Mouse (Mus musculus): ENCODE results near the gene Urah. TPM values are rescaled to one million over a fixed set of nuclear protein-coding genes. Genes with fewer than 3 reads are reported as not detected.

Gene Urah
- polyA plus RNA-seq, 1 experiment from 2014 or later = not detected

- H3K9ac ChIP-seq = peak within 1 kb of the TSS; percentile 87
- peak within 1 kb of the TSS; percentile 85 for H3K4me3 ChIP-seq
- WGBS = 42% methylated on average over 40 of the region's 40 CpGs
These were observed 23.0 kb downstream of the Urah start, which contains the start of gene Bet1l for GRCm38 (mm10) chr7:140857550-140858505. Gene Bet1l, minus strand, starts transcription at chr7:140857577.

GRCm38 (mm10) chr7:140858746-140859145 is 23.9 kb downstream of the Urah start:
- Histone ChIP-seq H3K36me3 (peaks cover 62% of the 10 kb centered on the region), H3K4me1 (replicated peaks) (peaks cover 39% of the 10 kb centered on the region), H3K4me2 (peak overlapping the region; percentile 98), H3K27ac (no peak overlapping the region), H3K9me3 (no peaks in the 10 kb centered on the region), H3K4me3 (peak overlapping the region; percentile 85), H3K9ac (peak overlapping the region; percentile 87), H3K27me3 (no peaks in the 10 kb centered on the region)
- no peak for ATAC-seq (ENCODE audit: low FRiP score)
- WGBS = 96% methylated on average over 8 of the region's 8 CpGs

More at GRCm38 (mm10) chr7:140857550-140858505, 23.0 kb downstream of the Urah start, which contains the start of gene Bet1l:
- peak; percentile 53 for ATAC-seq (ENCODE audit: low FRiP score)
- Histone ChIP-seq H3K4me1 (replicated peaks) (peaks cover 39% of the 10 kb centered on the region), H3K27me3 (no peaks in the 10 kb centered on the region), H3K4me2 (peak within 1 kb of the TSS; percentile 98), H3K27ac (peak within 1 kb of the TSS; percentile 94), H3K9me3 (no peaks in the 10 kb centered on the region), H3K36me3 (peaks cover 62% of the 10 kb centered on the region)

GRCm38 (mm10) chr7:140859997-140860396 is 25.2 kb downstream of the Urah start:
- Histone ChIP-seq H3K27ac (no peak overlapping the region), H3K4me2 (no peak overlapping the region), H3K36me3 (peaks cover 67% of the 10 kb centered on the region), H3K27me3 (no peaks in the 10 kb centered on the region), H3K4me1 (replicated peaks) (peaks cover 35% of the 10 kb centered on the region), H3K9me3 (no peaks in the 10 kb centered on the region), H3K9ac (0 out of 2 replicates have a peak overlapping the region, but pooled peaks have one; percentile 87), H3K4me3 (no peak overlapping the region)
- 76% methylated on average over 6 of the region's 6 CpGs for WGBS
- ATAC-seq (ENCODE audit: low FRiP score) = no peak

GRCm38 (mm10) chr7:140860728-140861127 is 25.9 kb downstream of the Urah start:
- Histone ChIP-seq H3K4me2 (no peak overlapping the region), H3K9me3 (no peaks in the 10 kb centered on the region), H3K36me3 (peaks cover 72% of the 10 kb centered on the region), H3K27ac (no peak overlapping the region), H3K4me3 (no peak overlapping the region), H3K4me1 (replicated peaks) (peaks cover 27% of the 10 kb centered on the region), H3K9ac (peak overlapping the region; percentile 0; the same call in 1 of the 2 replicates), H3K27me3 (no peaks in the 10 kb centered on the region)
- ATAC-seq (ENCODE audit: low FRiP score) = no peak
- WGBS = 92% methylated on average over 5 of the region's 5 CpGs

GRCm38 (mm10) chr7:140864761-140865160 is 29.9 kb downstream of the Urah start:
- Histone ChIP-seq H3K4me1 (replicated peaks) (peaks cover 5% of the 10 kb centered on the region), H3K36me3 (peaks cover 69% of the 10 kb centered on the region), H3K4me3 (no peak overlapping the region), H3K27me3 (no peaks in the 10 kb centered on the region), H3K4me2 (no peak overlapping the region), H3K27ac (no peak overlapping the region), H3K9me3 (no peaks in the 10 kb centered on the region), H3K9ac (no peak overlapping the region)
- 92% methylated on average over 12 of the region's 12 CpGs for WGBS
- ATAC-seq (ENCODE audit: low FRiP score) = no peak

GRCm38 (mm10) chr7:140874224-140874623 is 39.4 kb downstream of the Urah start:
- H3K27ac ChIP-seq = no peak overlapping the region
- ATAC-seq (ENCODE audit: low FRiP score) = no peak
- 91% methylated on average over 4 of the region's 4 CpGs for WGBS
- H3K4me1 ChIP-seq (replicated peaks) = no peaks in the 10 kb centered on the region
- H3K36me3 ChIP-seq = peaks cover 50% of the 10 kb centered on the region
- no peaks in the 10 kb centered on the region for H3K27me3 ChIP-seq
- H3K9me3 ChIP-seq = no peaks in the 10 kb centered on the region
- no peak overlapping the region for H3K4me3 ChIP-seq
- H3K4me2 ChIP-seq = no peak overlapping the region
- 0 out of 2 replicates have a peak overlapping the region, but pooled peaks have one; percentile 9 for H3K9ac ChIP-seq

- Histone ChIP-seq H3K4me2 (no peak overlapping the region), H3K4me3 (no peak overlapping the region), H3K4me1 (replicated peaks) (peaks cover 8% of the 10 kb centered on the region), H3K27me3 (no peaks in the 10 kb centered on the region), H3K9ac (no peak overlapping the region), H3K9me3 (no peaks in the 10 kb centered on the region), H3K36me3 (peaks cover 36% of the 10 kb centered on the region), H3K27ac (no peak overlapping the region)
- WGBS = 88% methylated on average over 6 of the region's 6 CpGs
- no peak for ATAC-seq (ENCODE audit: low FRiP score)
These were observed 42.5 kb downstream of the Urah start for GRCm38 (mm10) chr7:140877364-140877763.

GRCm38 (mm10) chr7:140879355-140879754 is 44.5 kb downstream of the Urah start:
- Histone ChIP-seq H3K27me3 (no peaks in the 10 kb centered on the region), H3K4me1 (replicated peaks) (peaks cover 19% of the 10 kb centered on the region), H3K9ac (no peak overlapping the region), H3K4me3 (no peak overlapping the region), H3K36me3 (peaks cover 31% of the 10 kb centered on the region), H3K9me3 (no peaks in the 10 kb centered on the region), H3K27ac (no peak overlapping the region), H3K4me2 (no peak overlapping the region)
- 90% methylated on average over 7 of the region's 7 CpGs for WGBS
- no peak for ATAC-seq (ENCODE audit: low FRiP score)

- no peak for ATAC-seq (ENCODE audit: low FRiP score)
- Histone ChIP-seq H3K9me3 (no peaks in the 10 kb centered on the region), H3K9ac (no peak overlapping the region), H3K4me1 (replicated peaks) (peaks cover 19% of the 10 kb centered on the region), H3K36me3 (peaks cover 28% of the 10 kb centered on the region), H3K27me3 (no peaks in the 10 kb centered on the region), H3K4me2 (peak overlapping the region; percentile 75), H3K27ac (no peak overlapping the region), H3K4me3 (peak overlapping the region; percentile 4; the same call in 1 of the 2 replicates)
- 89% methylated on average over 3 of the region's 3 CpGs for WGBS
These were observed 45.6 kb downstream of the Urah start for GRCm38 (mm10) chr7:140880419-140880818.

GRCm38 (mm10) chr7:140880865-140881515 is 46.2 kb downstream of the Urah start:
- no peaks in the 10 kb centered on the region for H3K27me3 ChIP-seq
- H3K4me2 ChIP-seq = peak overlapping the region; percentile 75
- no peaks in the 10 kb centered on the region for H3K9me3 ChIP-seq
- H3K36me3 ChIP-seq = peaks cover 27% of the 10 kb centered on the region
- H3K4me1 ChIP-seq (replicated peaks) = peaks cover 19% of the 10 kb centered on the region
- WGBS = 29% methylated on average over 8 of the region's 8 CpGs
- no peak for ATAC-seq (ENCODE audit: low FRiP score)
- H3K4me3 ChIP-seq = peak overlapping the region; percentile 94
- peak overlapping the region; percentile 88 for H3K9ac ChIP-seq
- H3K27ac ChIP-seq = peak overlapping the region; percentile 92

GRCm38 (mm10) chr7:140881696-140882468 is 47.1 kb downstream of the Urah start, which contains the start of the genes Psmd13 and Sirt3:
Gene Psmd13, plus strand, starts transcription at chr7:140881968.
Gene Sirt3, minus strand, starts transcription at chr7:140882309.
- H3K4me2 ChIP-seq = peak within 1 kb of the TSS; percentile 75
- WGBS = under 1% methylated on average over 59 of the region's 59 CpGs
- H3K27me3 ChIP-seq = no peaks in the 10 kb centered on the region
- H3K4me3 ChIP-seq = peak within 1 kb of the TSS; percentile 94
- peak within 1 kb of the TSS; percentile 92 for H3K27ac ChIP-seq
- H3K9ac ChIP-seq = peak within 1 kb of the TSS; percentile 88
- H3K4me1 ChIP-seq (replicated peaks) = peaks cover 19% of the 10 kb centered on the region
- H3K9me3 ChIP-seq = no peaks in the 10 kb centered on the region
- H3K36me3 ChIP-seq = peaks cover 27% of the 10 kb centered on the region
- ATAC-seq (ENCODE audit: low FRiP score) = peak; percentile 97

All from hindbrain, embryonic 13.5 days (tissue).